Mouse (Mus musculus): Measurements from ENCODE around the gene Fxyd7.
A peak's percentile ranks its signal among the peaks of the same experiment; 100 is the strongest.

Gene Fxyd7

GRCm38 (mm10) chr7:31050921-31051320, 346 bp downstream of the Fxyd7 start:
- DNase-seq (ENCODE audit: low spot score) = no peak

- no peak for DNase-seq (ENCODE audit: low spot score)
Measured at GRCm38 (mm10) chr7:31050487-31050886, 780 bp downstream of the Fxyd7 start.

- no peak for DNase-seq (ENCODE audit: low spot score)
Measured at GRCm38 (mm10) chr7:31049846-31050281, 1.4 kb downstream of the Fxyd7 start.

- DNase-seq (ENCODE audit: low spot score) = no peak
Measured at GRCm38 (mm10) chr7:31049135-31049845, 2.0 kb downstream of the Fxyd7 start.

- no peak for DNase-seq (ENCODE audit: low spot score)
Measured at GRCm38 (mm10) chr7:31042431-31042910, 8.8 kb downstream of the Fxyd7 start, which contains the start of gene Fxyd5. Gene Fxyd5, minus strand, starts transcription at chr7:31042481.

- DNase-seq (ENCODE audit: low spot score) = no peak
Measured at GRCm38 (mm10) chr7:31041662-31042315, 9.5 kb downstream of the Fxyd7 start.

- no peak for DNase-seq (ENCODE audit: low spot score)
Measured at GRCm38 (mm10) chr7:31041023-31041407, 10.3 kb downstream of the Fxyd7 start.

- DNase-seq (ENCODE audit: low spot score) = no peak
Measured at GRCm38 (mm10) chr7:31040281-31041022, 10.8 kb downstream of the Fxyd7 start.

- no peak for DNase-seq (ENCODE audit: low spot score)
Measured at GRCm38 (mm10) chr7:31039011-31039410, 12.3 kb downstream of the Fxyd7 start.

GRCm38 (mm10) chr7:31037675-31038074, 13.6 kb downstream of the Fxyd7 start:
- no peak for DNase-seq (ENCODE audit: low spot score)

- no peak for DNase-seq (ENCODE audit: low spot score)
Measured at GRCm38 (mm10) chr7:31036917-31037316, 14.3 kb downstream of the Fxyd7 start.

- no peak for DNase-seq (ENCODE audit: low spot score)
Measured at GRCm38 (mm10) chr7:31035291-31035690, 16.0 kb downstream of the Fxyd7 start.

GRCm38 (mm10) chr7:31034789-31035188, 16.5 kb downstream of the Fxyd7 start:
- no peak for DNase-seq (ENCODE audit: low spot score)

GRCm38 (mm10) chr7:31033409-31034165, 17.7 kb downstream of the Fxyd7 start:
- DNase-seq (ENCODE audit: low spot score) = no peak

- no peak for DNase-seq (ENCODE audit: low spot score)
Measured at GRCm38 (mm10) chr7:31031731-31032130, 19.5 kb downstream of the Fxyd7 start.

GRCm38 (mm10) chr7:31030717-31031116, 20.6 kb downstream of the Fxyd7 start:
- no peak for DNase-seq (ENCODE audit: low spot score)

GRCm38 (mm10) chr7:31028609-31029008, 22.7 kb downstream of the Fxyd7 start:
- DNase-seq (ENCODE audit: low spot score) = peak; percentile 45

- DNase-seq (ENCODE audit: low spot score) = no peak
Measured at GRCm38 (mm10) chr7:31017104-31017901, 34.0 kb downstream of the Fxyd7 start.

GRCm38 (mm10) chr7:31012971-31013370, 38.3 kb downstream of the Fxyd7 start:
- no peak for DNase-seq (ENCODE audit: low spot score)

- no peak for DNase-seq (ENCODE audit: low spot score)
Measured at GRCm38 (mm10) chr7:31008889-31009288, 42.4 kb downstream of the Fxyd7 start.

- DNase-seq (ENCODE audit: low spot score) = no peak
Measured at GRCm38 (mm10) chr7:31008175-31008574, 43.1 kb downstream of the Fxyd7 start.
